Mouse (Mus musculus): ENCODE data around the gene Nav3.
A peak's percentile ranks its signal among the peaks of the same experiment; 100 is the strongest.
"Not testable (repeated sequence)": the region's sequence is repeated elsewhere in the genome, so short reads cannot be mapped to it uniquely, and the experiment has no call there.

Gene Nav3

DNA sequence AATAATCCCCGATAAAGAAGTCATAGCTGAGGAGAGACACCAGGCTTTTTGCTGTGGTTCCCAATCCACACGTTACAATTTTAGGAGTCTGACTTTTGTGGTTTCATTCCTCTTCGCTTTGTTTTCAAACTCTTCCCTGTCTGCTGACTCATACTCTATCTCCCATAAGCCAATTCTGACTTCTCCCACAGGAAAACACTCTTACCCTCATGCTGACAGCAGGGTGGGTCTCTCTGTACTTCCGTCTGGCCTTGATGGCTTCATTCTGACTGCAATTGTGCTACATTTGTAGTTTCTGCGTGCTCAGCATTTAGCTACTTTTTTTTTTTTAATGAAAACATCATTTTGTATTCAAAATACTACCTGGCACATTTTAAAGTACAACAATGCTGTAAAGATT, 379.4 kb downstream of the Nav3 start:
- no peak for DNase-seq (ENCODE audit: low spot score)

DNA sequence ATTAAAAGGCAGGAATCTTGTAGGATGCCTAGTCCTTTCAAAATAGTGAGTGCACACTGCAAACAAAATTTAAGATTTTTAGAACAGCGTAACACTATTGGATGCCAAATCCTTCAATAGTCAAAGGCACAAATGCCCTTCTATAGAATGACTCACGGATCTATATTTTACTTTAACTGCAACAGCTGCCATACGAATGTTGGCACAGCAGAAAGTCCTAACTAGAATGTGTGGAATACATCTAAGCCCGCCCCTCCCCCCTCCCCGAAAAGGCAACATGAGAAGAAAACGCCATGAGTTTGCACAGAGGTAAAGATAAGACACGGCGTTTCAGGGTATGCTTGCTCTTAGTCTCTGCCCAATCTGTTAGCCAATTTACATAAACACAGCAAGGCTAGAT, 383.6 kb downstream of the Nav3 start:
- no peak for DNase-seq (ENCODE audit: low spot score)

DNA sequence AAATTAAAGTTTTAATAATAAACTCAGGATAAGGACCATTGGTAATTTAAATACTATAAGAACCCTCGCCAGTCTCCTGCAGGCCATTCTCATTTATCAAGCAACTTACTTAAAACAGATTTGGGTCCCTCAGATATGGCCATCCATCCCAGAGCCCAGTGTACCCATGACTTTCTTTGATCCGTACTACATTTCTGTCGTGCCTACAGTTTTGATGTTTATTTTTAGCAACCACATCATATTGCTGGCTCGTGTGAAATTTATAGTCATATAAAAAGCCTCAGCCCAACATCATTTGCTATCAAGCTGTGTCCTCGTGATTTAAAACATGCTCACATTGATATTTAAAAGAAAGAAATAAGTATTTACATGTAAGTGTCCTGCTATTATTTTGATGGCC, 394.8 kb downstream of the Nav3 start:
- no peak for DNase-seq (ENCODE audit: low spot score)

DNA sequence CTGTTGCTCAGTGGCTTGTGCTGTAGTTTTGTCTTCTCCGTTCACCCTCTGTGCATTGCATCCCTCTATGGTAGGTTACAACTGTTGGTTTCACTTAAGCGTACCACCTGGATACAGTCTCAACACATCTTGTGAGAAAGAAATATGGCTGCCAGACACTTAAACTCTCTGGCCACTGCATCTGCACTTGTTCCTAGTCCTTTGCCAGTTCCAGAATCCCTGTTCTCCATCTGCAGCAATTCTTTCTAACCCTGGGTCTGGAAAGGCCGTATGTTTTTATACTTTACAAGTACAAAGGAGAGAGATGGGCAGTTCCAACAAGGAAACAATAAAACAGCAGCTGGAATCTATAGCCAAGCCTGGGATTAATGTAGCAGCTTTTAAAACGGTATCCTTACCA, 418.5 kb downstream of the Nav3 start:
- no peak for DNase-seq (ENCODE audit: low spot score)

DNA sequence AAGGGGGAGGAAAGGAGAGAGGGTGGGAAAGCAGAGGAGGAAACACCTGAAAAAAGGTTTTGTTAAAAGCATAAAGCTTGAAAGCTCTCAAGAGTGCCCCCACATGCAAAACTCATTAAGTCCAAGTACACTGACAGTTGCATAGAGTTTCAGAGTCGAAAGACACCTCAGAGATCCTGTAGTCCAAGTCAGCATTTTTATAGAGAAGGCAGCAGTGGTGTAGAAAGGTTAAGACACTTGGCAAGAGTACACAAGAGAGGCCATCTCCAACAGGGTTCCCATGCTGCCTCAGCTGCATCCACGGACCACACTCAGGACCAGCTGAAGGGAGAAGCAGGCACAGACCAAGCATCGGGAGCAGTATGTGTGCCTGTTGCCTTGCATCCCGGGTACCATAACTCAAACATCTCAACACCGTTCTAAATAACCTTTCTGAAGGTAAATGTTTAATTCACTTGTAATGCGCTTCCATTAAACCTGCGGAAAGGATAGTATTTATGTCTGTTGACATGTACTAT, 421.4 kb downstream of the Nav3 start:
- no peak for DNase-seq (ENCODE audit: low spot score)

DNA sequence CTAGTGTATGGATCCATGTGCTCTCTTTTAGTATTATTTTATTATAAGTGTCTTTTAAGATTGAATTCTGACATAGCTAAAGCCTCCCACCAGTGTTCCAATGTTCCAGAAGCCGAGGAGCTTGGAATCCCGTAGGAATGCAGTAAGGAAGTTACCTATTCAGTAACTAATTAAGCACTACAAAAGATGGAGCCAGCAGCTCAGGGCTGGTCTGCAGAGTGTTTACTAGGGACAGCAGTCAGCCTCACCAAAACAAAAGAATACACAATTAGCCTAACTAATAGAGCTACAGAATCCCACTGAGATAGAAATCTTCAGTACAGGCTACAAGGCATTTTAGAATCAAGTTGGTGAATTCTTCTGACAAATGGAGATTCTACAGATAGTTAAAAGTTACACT, 431.1 kb downstream of the Nav3 start:
- DNase-seq (ENCODE audit: low spot score), result not testable (repeated sequence)

DNA sequence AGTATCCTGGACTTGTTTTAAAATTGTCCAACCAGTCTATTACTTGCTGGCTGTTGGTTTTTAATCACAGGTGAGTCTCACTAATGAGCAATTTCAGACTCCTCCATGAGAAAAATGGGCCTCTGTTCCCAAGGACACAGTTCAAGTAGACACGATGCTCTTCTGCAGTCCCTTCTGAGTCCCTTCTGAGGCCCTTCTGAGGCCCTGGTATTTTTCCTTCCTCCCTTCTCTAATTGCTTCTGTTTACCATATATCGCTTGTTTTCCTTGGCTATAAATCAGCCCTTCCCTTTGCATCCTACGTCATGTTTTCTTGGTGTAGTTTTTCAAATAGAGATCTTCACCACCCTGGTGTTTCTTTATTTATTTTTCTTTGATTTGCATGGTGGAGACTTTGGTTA, 433.9 kb downstream of the Nav3 start:
- no peak for DNase-seq (ENCODE audit: low spot score)

DNA sequence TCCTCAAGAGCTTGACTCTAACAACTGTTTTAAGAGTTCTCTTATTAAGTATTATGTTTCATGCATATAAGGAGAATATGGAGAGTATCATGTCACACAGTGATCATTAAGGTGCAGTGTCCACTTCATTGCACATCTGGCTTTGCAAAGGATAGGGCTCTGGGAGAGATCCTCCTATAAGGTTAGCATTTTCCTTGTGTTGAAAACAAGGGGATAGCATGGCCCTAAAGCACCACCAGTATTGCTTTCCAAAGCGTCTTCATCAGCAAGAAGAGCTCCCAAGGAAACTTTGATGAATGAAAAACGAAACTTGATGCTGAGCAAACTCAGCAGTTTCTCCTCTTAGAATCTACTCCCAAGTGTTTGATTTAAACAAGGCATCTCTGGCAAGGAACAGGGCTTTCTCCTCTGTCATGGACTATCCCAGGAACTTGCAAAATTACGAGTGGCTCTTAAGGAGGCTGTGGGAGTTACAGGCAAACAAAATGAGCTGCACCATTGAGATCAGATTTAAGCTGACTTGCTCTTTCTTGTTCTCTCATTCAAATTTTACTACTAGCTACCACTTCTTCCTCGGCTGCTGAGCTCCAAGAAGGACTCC, 436.6 kb downstream of the Nav3 start:
- DNase-seq (ENCODE audit: low spot score), result no peak

DNA sequence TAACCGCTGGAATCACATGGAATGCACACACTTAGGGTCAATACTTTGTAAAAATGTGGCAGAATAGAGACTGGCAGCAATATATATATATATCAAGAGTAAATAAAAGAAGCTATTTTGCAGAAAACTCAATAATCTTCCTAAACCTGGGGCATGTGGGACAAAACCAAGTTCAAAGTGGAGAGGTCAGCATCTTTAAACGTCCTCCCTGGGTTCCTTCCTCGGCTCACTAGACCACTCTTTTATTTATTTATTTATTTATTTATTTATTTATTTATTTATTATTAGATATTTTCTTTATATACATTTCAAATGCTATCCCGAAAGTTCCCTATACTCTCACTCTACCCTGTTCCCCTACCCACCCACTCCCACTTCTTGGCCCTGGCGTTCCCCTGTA, 454.7 kb downstream of the Nav3 start:
- not testable (repeated sequence) for DNase-seq (ENCODE audit: low spot score)

DNA sequence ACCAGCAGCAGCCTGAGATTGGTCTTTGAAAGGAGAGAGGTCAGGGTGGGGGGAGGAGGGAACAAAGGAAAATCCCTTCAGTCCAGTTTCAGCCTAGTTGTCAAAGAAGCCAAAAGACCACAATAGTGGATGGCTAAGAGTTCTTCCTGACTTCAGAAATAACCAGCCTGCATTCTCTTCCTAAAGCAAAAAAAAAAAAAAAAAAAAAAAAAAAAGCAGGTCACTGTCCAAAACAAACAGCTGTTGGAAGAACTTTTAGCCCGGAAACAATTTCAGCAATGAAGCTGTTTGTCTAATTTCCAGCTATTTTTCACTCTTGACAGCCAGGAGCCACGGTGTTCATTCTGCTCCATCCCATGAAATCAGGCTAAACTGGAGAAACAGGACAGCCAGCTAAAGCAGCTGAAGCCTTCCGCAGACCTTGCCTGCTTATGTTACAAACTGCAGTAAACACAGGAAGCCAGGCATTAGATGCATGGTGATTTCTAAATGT, 455.2 kb downstream of the Nav3 start:
- no peak for DNase-seq (ENCODE audit: low spot score)

DNA sequence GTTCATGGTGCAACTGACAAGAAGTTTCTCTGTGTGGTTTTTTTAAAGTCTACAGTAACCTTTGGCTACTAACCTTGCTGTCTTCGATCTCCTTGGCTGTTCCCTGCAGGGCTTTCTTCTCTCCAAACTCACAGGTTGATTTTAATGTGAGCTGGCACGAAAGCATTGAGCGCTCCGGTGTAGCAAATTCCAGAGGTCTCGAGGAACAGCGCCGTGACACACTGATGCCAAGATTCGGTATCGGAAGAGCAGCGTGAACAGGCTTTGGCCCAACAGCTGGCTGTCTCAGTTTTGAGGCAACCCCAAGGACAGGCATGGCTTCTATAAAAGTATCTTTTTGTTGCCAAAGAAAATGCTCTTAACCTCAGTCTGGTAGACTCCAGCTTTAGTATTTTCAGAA, 456.1 kb downstream of the Nav3 start:
- DNase-seq (ENCODE audit: low spot score), result no peak

DNA sequence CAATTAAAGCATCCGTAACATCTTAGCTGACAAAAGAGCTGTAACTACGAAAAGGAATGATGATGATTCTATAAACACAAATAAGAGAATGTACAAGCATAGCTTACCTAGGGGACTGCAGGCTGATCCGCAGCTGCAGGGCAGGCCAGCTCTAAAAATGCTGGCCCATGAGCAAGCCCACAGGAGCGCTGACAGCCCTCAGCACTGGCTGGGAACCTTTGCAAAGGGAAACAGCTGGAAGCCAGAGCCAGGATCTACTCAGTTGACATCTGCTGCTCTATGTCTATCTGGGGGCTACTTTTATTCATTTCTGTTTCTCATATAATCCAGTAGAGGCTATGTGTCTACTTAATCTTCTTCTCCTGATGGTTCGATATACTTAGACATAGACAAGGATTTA, 461.7 kb downstream of the Nav3 start:
- no peak for DNase-seq (ENCODE audit: low spot score)

DNA sequence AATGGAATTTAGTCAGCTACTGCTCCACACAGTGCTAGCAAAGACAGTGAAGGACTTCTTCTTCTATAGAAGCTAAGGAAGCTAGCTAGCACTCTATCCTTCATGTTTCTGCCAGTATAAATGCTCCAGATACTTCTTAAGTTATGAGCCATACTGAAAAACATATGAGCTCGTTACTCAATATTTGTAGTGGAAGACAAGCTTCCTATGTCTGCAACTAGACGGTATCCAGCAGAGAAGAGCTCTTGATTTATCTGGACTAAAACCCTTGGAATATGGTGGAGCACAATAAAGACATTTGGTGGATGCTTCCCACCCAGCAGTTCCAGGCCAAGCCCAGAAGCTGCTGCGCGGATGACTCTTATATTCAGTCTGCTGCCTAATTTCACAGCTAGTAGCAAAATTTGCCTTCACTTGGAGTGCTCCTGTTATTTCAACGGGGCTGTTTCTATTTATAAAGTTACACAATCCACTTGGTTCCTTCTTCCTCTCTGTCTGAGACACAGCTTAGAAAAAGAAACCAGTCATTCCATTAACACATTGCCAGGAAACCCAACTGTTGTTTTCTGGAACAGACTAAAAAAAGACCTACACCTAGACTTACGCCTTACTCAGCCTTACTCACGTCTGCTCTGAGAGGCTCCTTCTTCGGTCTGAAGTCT, 470.0 kb downstream of the Nav3 start:
- peak; percentile 38 for DNase-seq (ENCODE audit: low spot score)

DNA sequence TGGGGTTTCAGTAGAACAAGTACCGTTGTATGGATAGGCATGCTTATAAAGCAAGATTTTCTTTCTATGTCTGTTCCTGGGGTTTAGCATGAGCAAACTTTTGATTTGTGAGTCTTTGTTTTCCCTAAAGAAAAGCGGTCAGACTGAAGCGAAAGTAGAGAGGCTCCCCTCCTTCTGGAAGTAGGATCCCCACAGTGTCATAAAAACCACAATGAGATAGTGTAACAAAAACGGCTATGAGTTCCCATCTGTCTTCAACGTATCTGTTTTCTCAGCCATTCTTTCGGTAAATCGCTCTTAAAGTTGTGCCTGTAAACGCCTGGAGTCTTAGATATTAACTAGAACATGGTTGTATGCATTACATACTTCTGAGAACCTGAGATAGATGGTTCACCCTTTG, 479.7 kb downstream of the Nav3 start:
- no peak for DNase-seq (ENCODE audit: low spot score)

DNA sequence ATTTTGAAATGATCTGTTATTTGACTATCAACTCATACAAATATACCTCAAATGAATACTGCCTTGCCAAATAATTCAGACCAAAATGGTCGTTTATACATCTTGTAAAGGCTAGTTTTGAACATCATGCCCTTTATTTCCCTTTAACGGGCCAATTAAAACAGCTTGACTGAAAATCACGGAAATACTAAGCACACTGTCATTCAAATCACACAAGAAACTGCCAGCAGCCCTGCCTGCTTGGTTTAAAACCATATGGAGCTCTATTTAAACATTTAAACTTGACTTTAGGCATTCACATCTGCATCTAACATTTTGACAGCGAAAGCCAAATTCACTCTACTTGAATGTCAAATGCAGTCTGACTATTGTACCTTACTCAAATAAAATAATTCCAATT, 481.8 kb downstream of the Nav3 start:
- DNase-seq (ENCODE audit: low spot score), result no peak

DNA sequence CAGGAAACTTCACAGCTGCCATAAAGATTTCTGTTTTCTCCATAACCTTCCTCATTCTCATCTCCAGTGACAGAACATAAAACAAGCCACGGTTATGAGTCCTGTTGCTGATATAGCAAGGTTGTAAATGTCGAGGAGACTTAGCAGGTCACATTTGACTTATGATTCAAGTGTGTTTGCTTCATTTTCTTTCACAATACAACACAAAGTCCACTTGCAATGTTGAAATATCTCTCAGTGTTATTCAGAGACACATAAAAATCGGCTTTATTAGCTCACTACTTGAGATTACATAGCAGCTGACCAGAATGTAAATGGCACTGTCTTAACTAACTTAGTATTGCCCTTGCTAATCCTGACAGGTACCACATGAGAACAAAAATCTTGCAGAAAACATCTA, 482.5 kb downstream of the Nav3 start:
- DNase-seq (ENCODE audit: low spot score), result no peak

DNA sequence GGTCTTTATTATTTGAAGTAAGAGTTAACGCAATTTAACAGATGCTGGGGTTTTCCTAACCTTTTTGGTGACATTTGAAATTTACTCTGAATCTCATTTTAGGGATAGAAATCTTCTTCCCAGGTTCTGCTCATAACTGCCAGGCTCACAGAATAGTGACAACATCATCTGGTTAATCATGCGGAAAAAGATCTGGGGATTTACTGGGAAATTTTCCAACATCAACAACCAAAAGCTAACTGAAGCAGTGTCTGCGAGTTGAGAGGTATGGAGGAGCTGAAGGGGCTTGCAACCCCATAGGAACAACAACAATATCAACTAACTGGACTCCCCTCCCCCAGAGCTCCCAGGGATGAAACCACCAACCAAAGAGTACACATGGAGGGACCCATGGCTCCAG, 505.7 kb downstream of the Nav3 start:
- DNase-seq (ENCODE audit: low spot score), result no peak

DNA sequence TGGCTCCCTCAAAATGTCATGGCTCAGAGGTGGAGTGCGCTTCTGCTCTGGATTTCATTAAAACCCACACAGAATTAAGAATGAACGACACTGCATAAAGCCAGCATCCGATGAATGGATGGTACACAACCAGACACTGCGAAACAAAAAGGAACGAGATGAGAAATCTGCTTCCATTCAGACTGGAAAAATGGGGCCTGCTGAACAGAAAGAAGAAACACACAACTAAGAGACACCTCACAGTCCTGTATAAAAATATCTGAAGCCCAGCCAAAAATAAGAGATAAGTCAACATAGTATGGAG, 526.7 kb downstream of the Nav3 start:
- DNase-seq (ENCODE audit: low spot score), result no peak

DNA sequence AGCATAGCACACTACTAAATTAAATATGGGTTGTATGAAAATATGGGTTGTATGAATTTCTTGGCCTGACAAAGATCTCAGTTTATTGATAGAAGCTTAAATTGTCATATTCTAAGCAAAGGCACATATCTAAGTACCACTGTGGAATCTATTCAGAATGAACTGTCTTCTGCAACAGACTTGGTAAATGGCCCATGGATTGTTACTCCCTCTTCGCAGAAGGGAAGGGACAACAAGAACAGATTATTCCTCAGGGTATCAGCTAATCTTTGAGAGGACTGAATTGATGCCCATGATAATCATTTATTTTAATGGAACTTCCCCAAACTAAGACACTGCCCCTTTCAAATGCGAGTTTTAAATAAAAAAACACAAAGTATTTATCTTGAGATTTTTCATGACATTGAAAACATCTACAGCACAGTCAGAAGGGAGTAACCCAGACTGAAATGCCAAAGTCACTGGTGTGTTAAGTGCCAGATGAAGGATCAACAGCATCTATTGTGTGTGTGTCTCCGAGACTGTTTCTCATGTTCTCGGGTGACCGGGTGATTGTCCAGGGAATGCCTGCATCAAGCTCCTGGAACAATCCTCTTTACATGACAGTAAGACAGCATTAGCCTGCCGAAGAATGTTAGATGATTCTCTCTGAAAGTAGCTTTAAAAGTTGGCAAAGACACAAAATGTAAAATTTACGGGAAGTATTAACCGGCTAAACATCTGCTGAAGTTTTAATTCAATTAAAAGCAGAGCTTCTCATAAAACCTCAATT, 527.3 kb downstream of the Nav3 start:
- DNase-seq (ENCODE audit: low spot score), result no peak

DNA sequence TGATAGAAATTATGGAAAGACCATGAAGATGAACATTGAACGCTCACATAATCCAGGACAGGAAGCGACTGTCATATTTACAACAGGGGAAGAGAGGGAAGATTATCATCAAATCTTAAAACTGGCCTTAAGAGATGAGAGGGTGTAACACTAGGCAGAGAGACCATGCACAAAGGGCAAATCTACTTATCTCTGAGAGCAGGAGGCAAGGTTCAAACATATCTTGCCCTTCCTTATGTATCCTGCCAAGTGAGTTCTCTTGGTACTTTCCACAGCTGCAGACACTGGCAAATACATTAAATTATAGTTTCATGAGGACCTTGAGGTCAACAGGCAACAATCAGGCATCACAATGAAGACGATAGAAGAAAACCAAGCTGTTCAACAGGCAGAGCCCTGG, 529.9 kb downstream of the Nav3 start:
- no peak for DNase-seq (ENCODE audit: low spot score)

DNA sequence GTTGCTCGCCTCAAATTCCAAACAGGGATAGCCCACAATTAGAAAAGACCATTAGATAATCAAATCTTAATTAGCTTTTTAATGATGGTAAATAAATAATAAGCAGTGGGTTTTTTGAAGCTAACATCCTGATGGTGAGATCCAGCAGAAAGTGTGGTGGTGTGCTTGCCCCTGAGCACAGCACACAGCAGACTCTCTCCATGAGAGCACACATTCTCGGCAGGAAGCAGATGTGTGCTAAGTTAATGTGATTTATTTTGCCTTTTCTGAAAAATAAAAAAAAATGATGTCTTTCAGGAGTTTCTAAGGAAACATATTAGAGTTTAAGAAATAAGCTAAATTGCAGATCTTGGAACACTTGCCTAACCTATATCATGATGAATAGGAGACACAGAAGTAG, 531.9 kb downstream of the Nav3 start:
- DNase-seq (ENCODE audit: low spot score), result no peak

DNA sequence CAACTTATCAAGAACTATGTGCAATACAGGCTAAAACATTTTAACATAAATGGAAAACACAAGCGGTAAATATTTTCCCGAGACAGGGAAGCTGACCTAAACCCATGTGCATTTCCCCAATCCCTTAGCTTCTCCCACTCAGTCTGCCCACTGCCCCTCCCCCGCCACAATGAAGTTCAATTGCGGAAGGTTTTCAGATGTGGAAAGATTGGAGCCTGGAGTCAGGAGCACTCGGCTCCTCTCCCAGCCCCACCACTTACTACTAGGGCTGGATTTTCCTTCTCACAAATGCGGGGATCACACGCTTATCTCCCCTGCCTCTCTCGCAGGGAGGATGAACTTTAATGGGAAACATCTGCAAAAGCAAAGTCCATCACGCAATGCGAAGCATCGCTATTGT, 534.6 kb downstream of the Nav3 start:
- no peak for DNase-seq (ENCODE audit: low spot score)

DNA sequence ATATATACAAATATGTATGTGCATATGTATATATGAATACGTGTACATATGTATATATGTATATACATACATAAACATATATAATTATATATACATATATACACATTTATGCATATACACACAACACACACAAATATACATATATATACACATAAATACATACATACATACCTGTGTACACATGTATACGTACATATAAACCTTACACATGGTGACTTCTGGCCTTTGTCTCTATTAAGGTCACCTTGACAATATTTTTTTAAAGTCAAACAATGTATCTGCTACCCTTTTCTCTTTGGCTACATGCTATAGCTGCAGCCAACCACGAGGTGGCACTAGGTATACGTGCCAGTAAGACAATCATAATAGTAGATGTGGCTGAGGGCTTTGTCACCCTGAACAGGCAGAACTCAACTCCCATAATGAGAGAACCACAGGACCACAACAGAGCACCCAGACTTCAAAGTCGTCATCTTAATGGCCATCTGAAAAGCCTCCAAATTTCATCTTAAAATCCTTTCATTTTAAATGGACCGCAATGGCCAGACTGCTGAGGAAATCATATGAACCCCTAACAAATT, 535.3 kb downstream of the Nav3 start:
- DNase-seq (ENCODE audit: low spot score), result peak; percentile 76

All from layer of hippocampus, adult 11-12 months (tissue).